Mouse (Mus musculus) midbrain, embryonic 11.5 days (tissue): ENCODE results near the gene Rhbdf2. TPM values are rescaled to one million over a fixed set of nuclear protein-coding genes. Genes with fewer than 3 reads are reported as not detected.
"Not testable (repeated sequence)": the region's sequence is repeated elsewhere in the genome, so short reads cannot be mapped to it uniquely, and the experiment has no call there.

Experiments
- ATAC-seq: fragments of 200-750 bp; cut with Nextera tagmentation; 2 replicates; pipeline ENCODE4 v1.8.0; 2017; ENCODE audit warnings: moderate TSS enrichment, moderate library complexity; ENCODE audit not compliant: low FRiP score
- DNase-seq: peaks from one replicate; pipeline ENCODE4 v3.0.0; 2015; ENCODE audit warnings: low spot score; ENCODE audit errors: missing footprints
- H3K27ac ChIP-seq: fragments of 300-500 bp; sonication (generic); 2 replicates; pipeline ENCODE4 v1.5.1; 2014; ENCODE audit warnings: low read depth, low read length
- H3K27me3 ChIP-seq: fragments of 300-500 bp; sonication (generic); 2 replicates; pipeline ENCODE4 v1.6.1; 2014; ENCODE audit warnings: mild to moderate bottlenecking, low read length, moderate library complexity, mixed read lengths; ENCODE audit not compliant: control insufficient read depth, insufficient read depth
- H3K36me3 ChIP-seq: fragments of 300-500 bp; sonication (generic); 2 replicates; pipeline ENCODE4 v1.6.1; 2014; ENCODE audit warnings: mild to moderate bottlenecking, low read length, moderate library complexity, mixed read lengths; ENCODE audit not compliant: control insufficient read depth, insufficient read depth
- H3K4me1 ChIP-seq: fragments of 300-500 bp; sonication (generic); 2 replicates; pipeline ENCODE4 v1.6.1; 2014; ENCODE audit warnings: low read length; ENCODE audit not compliant: control insufficient read depth, insufficient read depth
- H3K4me2 ChIP-seq: fragments of 300-500 bp; sonication (generic); 2 replicates; pipeline ENCODE4 v1.6.1; 2014; ENCODE audit warnings: mild to moderate bottlenecking, moderate library complexity
- H3K4me3 ChIP-seq: fragments of 300-500 bp; sonication (generic); 2 replicates; pipeline ENCODE4 v1.5.1; 2014; ENCODE audit warnings: low read depth, low read length
- H3K9ac ChIP-seq: fragments of 300-500 bp; sonication (generic); 2 replicates; pipeline ENCODE4 v1.6.1; 2014; ENCODE audit warnings: low read length
- H3K9me3 ChIP-seq: fragments of 300-500 bp; sonication (generic); 2 replicates; pipeline ENCODE4 v1.6.1; 2016; ENCODE audit warnings: low read length; ENCODE audit not compliant: control insufficient read depth
- WGBS: fragments of 180-500 bp; shearing (Covaris S2); extraction: QIAGEN DNeasy Blood & Tissue Kit; methylation state at CpG from one replicate; pipeline ENCODE4 v1.1.7; 2014; 5-methylcytosine and 5-hydroxymethylcytosine counted together
- polyA plus RNA-seq: library from polyadenylated mRNA; unstranded; fragments of >200 nt; fragmentation: Nextera tagmentation; extraction: Ambion mirVana; gene quantifications from 2 replicates; pipeline ENCODE4 v1.2.1, GENCODE M21; 2014

The Rhbdf2 gene
- 1.2 and 1.3 TPM in 2 replicates for polyA plus RNA-seq

- no peak within 1 kb of the TSS for H3K4me2 ChIP-seq
- H3K4me3 ChIP-seq: no peak within 1 kb of the TSS
- 68% methylated on average over 10 of the region's 10 CpGs for whole genome bisulfite sequencing
- H3K36me3 ChIP-seq: no peaks in the 10 kb centered on the region
- no peak within 1 kb of the TSS for H3K27ac ChIP-seq
- peaks cover 19% of the 10 kb centered on the region for H3K27me3 ChIP-seq
- DNase-seq: no peak
- ATAC-seq: no peak
- peaks cover 5% of the 10 kb centered on the region; the same call in 1 of the 2 replicates for H3K4me1 ChIP-seq
- no peak within 1 kb of the TSS for H3K9ac ChIP-seq
- H3K9me3 ChIP-seq: no peaks in the 10 kb centered on the region
Observed at GRCm38 (mm10) chr11:116626299-116627071, at the start of gene Rhbdf2. Gene Rhbdf2, minus strand, starts transcription at chr11:116627019.

DNA sequence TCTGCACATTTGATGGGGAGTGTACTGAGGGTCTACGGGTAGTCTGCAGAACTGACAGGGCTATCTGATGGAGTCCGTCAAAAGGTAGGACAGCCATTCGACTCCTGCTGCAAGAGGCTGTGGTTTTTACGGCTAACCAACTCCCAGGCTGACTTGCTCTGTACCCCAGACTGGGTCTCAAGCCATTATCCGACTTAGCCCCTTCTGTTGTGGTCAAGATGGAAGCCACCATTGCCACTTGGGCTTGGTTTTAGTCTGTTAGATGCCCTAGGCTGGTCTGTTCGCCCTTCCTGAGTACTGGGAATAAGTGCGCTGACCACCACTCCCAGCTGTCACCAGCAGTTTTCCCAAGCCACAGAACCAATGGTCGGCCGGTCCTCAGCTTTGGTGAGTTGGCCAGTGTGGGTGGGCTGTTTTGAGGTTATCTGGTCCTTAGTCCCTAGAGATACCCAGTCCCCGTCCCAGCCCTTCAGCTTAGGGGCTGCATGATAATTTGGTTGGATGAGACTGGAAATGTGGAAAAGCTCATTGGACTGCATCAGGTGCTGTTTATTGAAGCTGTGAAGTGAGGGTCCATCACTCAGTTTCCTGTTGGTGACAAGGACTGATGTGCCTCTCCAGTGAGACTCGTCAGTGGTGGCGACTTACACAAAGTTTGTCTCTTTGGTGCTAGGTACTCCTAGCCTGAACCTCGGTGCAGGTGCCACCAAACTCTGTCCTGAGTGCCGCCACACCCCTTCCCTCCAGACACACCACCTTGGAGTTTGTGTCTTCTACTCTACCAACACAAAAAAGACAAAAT is 49.6 kb upstream of the Rhbdf2 start:
- Histone ChIP-seq H3K36me3 (peaks cover 28% of the 10 kb centered on the region), H3K9ac (no peak overlapping the region), H3K4me2 (no peak overlapping the region), H3K9me3 (no peaks in the 10 kb centered on the region), H3K4me1 (peaks cover 12% of the 10 kb centered on the region), H3K4me3 (no peak overlapping the region), H3K27ac (no peak overlapping the region), H3K27me3 (no peaks in the 10 kb centered on the region)
- DNase-seq (no peak), ATAC-seq (no peak)
- 92% methylated on average over 14 of the region's 14 CpGs for whole genome bisulfite sequencing

- H3K27me3 ChIP-seq, H3K4me3 ChIP-seq, H3K27ac ChIP-seq, H3K9ac ChIP-seq, ATAC-seq, DNase-seq, H3K4me2 ChIP-seq, H3K9me3 ChIP-seq: not testable (repeated sequence)
- Histone ChIP-seq H3K4me1 (peaks cover 14% of the 10 kb centered on the region), H3K36me3 (peaks cover 28% of the 10 kb centered on the region)
- 85% methylated on average over 6 of the region's 6 CpGs for WGBS
Observed at GRCm38 (mm10) chr11:116675429-116675828, 48.6 kb upstream of the Rhbdf2 start.

DNA sequence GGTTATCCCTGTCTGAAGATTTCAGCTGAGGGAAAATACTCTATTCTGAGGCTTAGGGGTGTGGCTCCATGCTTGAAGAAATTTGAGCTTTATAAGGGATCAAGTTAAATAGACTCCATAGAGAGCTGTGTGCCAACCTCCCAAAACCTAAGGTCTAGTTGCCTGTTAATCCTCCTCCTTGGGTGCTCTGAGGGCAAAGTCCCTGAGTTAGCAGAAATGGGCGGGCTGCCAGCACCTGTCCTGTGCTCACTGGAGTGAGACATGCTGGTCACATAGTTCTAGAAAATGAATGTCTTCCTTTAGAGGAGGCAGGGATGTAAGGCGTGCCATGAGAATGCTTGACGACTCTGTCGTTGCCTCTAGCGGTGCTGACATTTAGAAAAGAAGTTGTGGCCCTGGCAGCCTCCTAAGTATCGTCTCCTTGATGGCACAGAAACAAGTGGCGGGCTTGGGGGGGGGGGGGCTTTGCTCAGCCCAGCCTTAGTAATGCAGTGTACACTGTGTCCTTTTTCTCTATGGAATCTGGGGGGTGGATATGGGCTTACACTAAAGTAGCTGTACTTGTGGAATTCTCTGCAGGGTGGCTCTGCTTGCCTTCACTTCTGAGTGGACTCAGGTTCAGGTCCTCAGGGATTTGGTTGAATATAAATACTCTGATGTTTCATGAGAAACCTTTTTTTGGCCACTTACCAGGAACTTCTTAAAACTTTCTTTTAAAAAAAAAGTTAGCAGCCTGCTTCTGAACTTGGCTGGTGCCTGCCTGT is 48.0 kb upstream of the Rhbdf2 start:
- DNase-seq (no peak), ATAC-seq (no peak)
- Histone ChIP-seq H3K27ac (no peak overlapping the region), H3K27me3 (no peaks in the 10 kb centered on the region), H3K4me3 (no peak overlapping the region), H3K4me1 (peaks cover 14% of the 10 kb centered on the region), H3K9ac (no peak overlapping the region), H3K4me2 (no peak overlapping the region), H3K36me3 (peaks cover 28% of the 10 kb centered on the region), H3K9me3 (no peaks in the 10 kb centered on the region)
- WGBS: 89% methylated on average over 7 of the region's 7 CpGs

DNA sequence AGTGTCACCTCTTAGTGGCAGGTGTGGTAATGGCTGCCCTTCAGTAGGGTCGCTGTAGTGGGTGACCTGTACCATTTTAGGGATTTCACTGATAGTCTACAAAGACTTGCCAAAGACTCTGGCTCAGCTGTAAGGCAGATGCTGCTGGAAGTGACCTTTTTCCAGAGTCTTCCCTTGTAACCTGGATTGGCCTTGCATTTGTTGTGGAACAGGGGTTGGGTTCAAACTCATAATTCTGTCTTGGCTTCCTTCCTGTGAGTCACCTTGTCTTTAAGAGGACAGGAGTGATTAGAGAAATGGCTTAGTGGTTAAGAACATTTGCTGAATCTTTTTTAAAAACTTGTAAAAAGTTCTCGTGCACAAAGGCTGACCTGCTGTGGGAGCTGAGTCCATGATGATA is 46.6 kb upstream of the Rhbdf2 start:
- no peak overlapping the region for H3K27ac ChIP-seq
- 89% methylated on average over 2 of the region's 2 CpGs for WGBS
- no peaks in the 10 kb centered on the region for H3K9me3 ChIP-seq
- DNase-seq: no peak
- H3K9ac ChIP-seq: no peak overlapping the region
- peaks cover 28% of the 10 kb centered on the region for H3K36me3 ChIP-seq
- no peaks in the 10 kb centered on the region for H3K27me3 ChIP-seq
- peak overlapping the region; percentile 93; the same call in 1 of the 2 replicates for H3K4me2 ChIP-seq
- peak overlapping the region; percentile 52; the same call in 1 of the 2 replicates for H3K4me3 ChIP-seq
- no peak for ATAC-seq
- peaks cover 14% of the 10 kb centered on the region for H3K4me1 ChIP-seq

GRCm38 (mm10) chr11:116672595-116672994 is 45.8 kb upstream of the Rhbdf2 start:
- H3K36me3 ChIP-seq: peaks cover 26% of the 10 kb centered on the region
- no peak for ATAC-seq
- H3K4me3 ChIP-seq: peak overlapping the region; percentile 52
- no peak overlapping the region for H3K27ac ChIP-seq
- WGBS: 23% methylated on average over 7 of the region's 7 CpGs
- no peak for DNase-seq
- no peaks in the 10 kb centered on the region for H3K27me3 ChIP-seq
- no peaks in the 10 kb centered on the region for H3K9me3 ChIP-seq
- H3K4me1 ChIP-seq: peaks cover 14% of the 10 kb centered on the region
- peak overlapping the region; percentile 93 for H3K4me2 ChIP-seq
- peak overlapping the region; percentile 81 for H3K9ac ChIP-seq

DNA sequence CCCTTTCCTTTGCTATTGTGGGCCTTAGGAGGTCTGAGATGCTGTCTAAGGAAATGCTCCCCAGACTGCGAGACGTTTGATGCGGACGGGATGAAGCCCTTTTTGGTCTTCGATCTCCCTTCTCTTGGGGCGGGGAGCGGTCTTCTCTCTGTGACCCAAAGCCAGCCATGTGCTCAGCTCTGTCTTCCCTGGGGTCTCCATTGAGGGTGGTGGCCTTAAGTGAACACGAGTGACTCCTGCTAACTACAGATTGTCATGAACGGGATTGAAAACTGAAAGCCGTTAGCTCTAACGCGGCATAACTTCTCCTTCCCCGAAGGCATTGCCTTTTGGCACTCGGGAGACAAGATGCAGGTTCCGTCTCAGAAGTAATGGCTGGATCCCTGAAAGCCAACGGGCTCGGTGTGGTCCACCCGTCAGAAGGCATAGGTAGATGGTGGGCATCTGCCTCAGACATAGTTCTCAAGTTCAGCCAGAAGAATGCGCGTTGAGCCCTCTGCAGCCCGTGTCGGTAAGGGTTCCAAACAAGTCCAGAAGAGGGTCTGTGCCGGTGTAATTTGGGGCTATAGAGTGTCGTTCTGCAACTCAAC is 45.1 kb upstream of the Rhbdf2 start:
- peaks cover 25% of the 10 kb centered on the region for H3K36me3 ChIP-seq
- no peaks in the 10 kb centered on the region for H3K27me3 ChIP-seq
- peak overlapping the region; percentile 93 for H3K4me2 ChIP-seq
- H3K27ac ChIP-seq: no peak overlapping the region
- peak overlapping the region; percentile 81 for H3K9ac ChIP-seq
- no peaks in the 10 kb centered on the region for H3K9me3 ChIP-seq
- WGBS: under 1% methylated on average over 24 of the region's 24 CpGs
- ATAC-seq (peak; percentile 38; the same call in 1 of the 2 replicates), DNase-seq (no peak)
- peaks cover 14% of the 10 kb centered on the region for H3K4me1 ChIP-seq
- H3K4me3 ChIP-seq: peak overlapping the region; percentile 52

- 2% methylated on average over 45 of the region's 45 CpGs for WGBS
- Histone ChIP-seq H3K4me3 (peak overlapping the region; percentile 52), H3K4me2 (peak overlapping the region; percentile 93), H3K9ac (peak overlapping the region; percentile 81), H3K4me1 (peaks cover 14% of the 10 kb centered on the region), H3K27me3 (no peaks in the 10 kb centered on the region), H3K27ac (no peak overlapping the region), H3K9me3 (no peaks in the 10 kb centered on the region), H3K36me3 (peaks cover 19% of the 10 kb centered on the region)
- DNase-seq: peak; percentile 100
- ATAC-seq: peak; percentile 87
Observed at GRCm38 (mm10) chr11:116671112-116671844, 44.5 kb upstream of the Rhbdf2 start.
